In the genomic region with DNA sequence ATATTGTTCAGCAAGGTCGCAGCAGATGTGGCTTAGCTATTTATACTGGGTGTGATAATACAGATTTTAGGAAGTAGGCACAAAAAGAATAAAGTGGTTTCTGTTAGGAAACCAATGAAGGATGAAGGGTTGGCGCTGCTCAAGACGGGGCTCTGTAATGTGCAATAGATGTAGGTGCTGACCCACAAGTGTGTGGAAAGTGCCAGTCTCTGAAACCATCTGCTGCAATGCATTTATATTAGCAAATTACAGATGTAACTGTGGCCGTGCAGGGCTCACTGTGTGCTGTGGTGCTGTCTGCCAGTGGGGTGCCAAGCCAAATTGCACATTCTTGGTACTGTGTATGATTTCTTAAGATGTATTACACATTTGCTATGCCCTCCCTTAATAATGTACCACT, we compare ENCODE assay signal across 19 mouse cellular contexts.
DNase-seq lines count a peak whose midpoint lies in the region; TF ChIP-seq lines count a peak whose summit lies in the region.
"Had no signal": no experiment of that assay in that cellular context is flagged by ENCODE, and none has a peak within 500 bp of the region (broad histone marks: within the 10 kb centered on the region; RNA-seq: fewer than 3 reads in every experiment).

No protein-coding gene starts in this region.

- no peaks in the 10 kb centered on the region for H3K27me3 ChIP-seq in splenic B cell, adult 2 months (ENCODE audit: control insufficient read depth, insufficient read depth, low read length, poor library complexity, severe bottlenecking)
- H3K27me3 ChIP-seq: embryonic facial prominence, embryonic 13.5 days; heart, embryonic 13.5 days; hindbrain, embryonic 12.5 days; intestine, embryonic 15.5 days had no signal

- no peak for TF ChIP-seq CTCF in brain, embryonic 14.5 days (IDR thresholded peaks at IDR 0.05; ENCODE audit: borderline replicate concordance, extremely low read depth, insufficient read depth, insufficient read length)

- no peak for TF ChIP-seq POLR2A in brain, embryonic 14.5 days (IDR thresholded peaks at IDR 0.05; ENCODE audit: borderline replicate concordance, extremely low read depth, insufficient read depth, insufficient read length, poor library complexity, severe bottlenecking)

- H3K36me3 ChIP-seq in splenic B cell, adult 2 months (ENCODE audit: control insufficient read depth, insufficient read depth, low read length, poor library complexity, severe bottlenecking), result no peaks in the 10 kb centered on the region
- H3K36me3 ChIP-seq: embryonic facial prominence, embryonic 13.5 days; G1E; heart, embryonic 13.5 days; hindbrain, embryonic 12.5 days; intestine, embryonic 15.5 days had no signal

- peak; percentile 17 for DNase-seq in heart, adult 11 months
- no peak for DNase-seq in heart, postnatal 36 days
- peak; percentile 27 for DNase-seq in A20 (ENCODE audit: low read depth, low spot score)
- peak; percentile 37 for DNase-seq in brain, embryonic 14.5 days (ENCODE audit: low read depth)
- DNase-seq in splenic B cell, adult 2 months (ENCODE audit: low read depth, low spot score), result peak; percentile 40
- DNase-seq in right cerebral cortex, adult 2 months (ENCODE audit: low spot score in 2 of 2), result no peak
- DNase-seq: adrenal gland, adult 8-10 months; adrenal gland, postnatal 36 days; cerebellum, adult 11-12 months; cerebellum, adult 9-10 months; cerebellum, postnatal 36 days; forebrain, postnatal 0 days; gastrocnemius, postnatal 14 days; heart, postnatal 4 days had no signal

- intact Hi-C loops in heart, postnatal 36 days (cut with DNase I), result no loop called here

Comparison
In these comparisons a context has a peak if more than half of its experiments do, and no peak if none do; other contexts are left out.
1. DNase-seq: peak in heart, adult 11 months (single experiment), A20 (single experiment), brain, embryonic 14.5 days (single experiment) and splenic B cell, adult 2 months (single experiment); none in heart, postnatal 36 days (0 of 2) and right cerebral cortex, adult 2 months (0 of 2).